Mouse (Mus musculus) ES-E14 (cell line): ENCODE data around the gene Ccn2. TPM values are rescaled to one million over a fixed set of nuclear protein-coding genes. Genes with fewer than 3 reads are reported as not detected.
A peak's percentile ranks its signal among the peaks of the same experiment; 100 is the strongest.

Experiments used
- DNase-seq: peaks from one replicate; pipeline ENCODE4 v3.0.0-alpha.2; 2013; ENCODE audit warnings: low read depth, low spot score
- H3K27ac ChIP-seq: 2 replicates; pipeline ENCODE4 v1.5.1; 2012; ENCODE audit warnings: low read depth, mild to moderate bottlenecking, low read length, moderate library complexity, mixed read lengths; ENCODE audit not compliant: poor library complexity, insufficient read depth, severe bottlenecking
- H3K36me3 ChIP-seq: 2 replicates; pipeline ENCODE4 v1.6.1; 2012; ENCODE audit warnings: mild to moderate bottlenecking, low read length, moderate library complexity, mixed read lengths; ENCODE audit not compliant: control insufficient read depth, poor library complexity, insufficient read depth, severe bottlenecking
- H3K4me1 ChIP-seq, 2 experiments: fragments of 150-350 bp in 1 of 2; sonication (generic) in 1 of 2; 2 replicates each; pipeline ENCODE4 v1.6.1; 2012; ENCODE audit warnings: low read length in 2 of 2, mild to moderate bottlenecking in 1 of 2, mixed read lengths in 1 of 2; ENCODE audit not compliant: control insufficient read depth in 2 of 2, insufficient read depth in 2 of 2, poor library complexity in 1 of 2
- H3K4me3 ChIP-seq, 2 experiments: fragments of 150-350 bp in 1 of 2; sonication (generic) in 1 of 2; 2 replicates each; pipeline ENCODE4 v1.5.1; 2012; ENCODE audit warnings: low read length in 2 of 2, low read depth in 1 of 2, mild to moderate bottlenecking in 1 of 2, mixed read lengths in 1 of 2; ENCODE audit not compliant: insufficient read depth in 1 of 2, poor library complexity in 1 of 2, severe bottlenecking in 1 of 2
- H3K9ac ChIP-seq: 2 replicates; pipeline ENCODE4 v1.6.1; 2012; ENCODE audit warnings: low read depth, mild to moderate bottlenecking, low read length, mixed read lengths; ENCODE audit not compliant: poor library complexity, insufficient read depth, severe bottlenecking
- H3K9me3 ChIP-seq: fragments of 150-350 bp; sonication (generic); 2 replicates; pipeline ENCODE4 v1.6.1; 2012; ENCODE audit warnings: low read depth, mild to moderate bottlenecking, low read length; ENCODE audit not compliant: control insufficient read depth, insufficient read depth
- CHD2 ChIP-seq: IDR thresholded peaks from 2 replicates; pipeline ENCODE4 v1.6.1; 2014; ENCODE audit warnings: mild to moderate bottlenecking, low read depth, low read length, inconsistent platforms
- HCFC1 ChIP-seq: IDR thresholded peaks from 2 replicates; pipeline ENCODE4 v1.6.1; 2012; ENCODE audit warnings: low read length, inconsistent platforms, borderline replicate concordance; ENCODE audit not compliant: insufficient read depth
- MAFK ChIP-seq: IDR thresholded peaks from 2 replicates; pipeline ENCODE4 v1.6.1; 2014; ENCODE audit warnings: mild to moderate bottlenecking, low read depth, low read length, inconsistent platforms; ENCODE audit not compliant: insufficient read depth
- ZC3H11A ChIP-seq: IDR thresholded peaks from 2 replicates; pipeline ENCODE4 v1.6.1; 2012; ENCODE audit warnings: low read depth, mild to moderate bottlenecking, inconsistent platforms, low read length, borderline replicate concordance
- ZNF384 ChIP-seq: IDR thresholded peaks from 2 replicates; pipeline ENCODE4 v1.6.1; 2012; ENCODE audit warnings: low read depth, low read length, inconsistent platforms
- in situ Hi-C, 2 experiments: fragments of 600-800 bp; cut with MboI; formaldehyde crosslinking; loops; one replicate each; pipeline ENCODE4 v1.15.1; 2025; ENCODE audit warnings: low sequenced_read_pairs in 2 of 2, inconsistent platforms in 1 of 2; ENCODE audit not compliant: unreplicated experiment in 2 of 2
- total RNA-seq: library from RNA; depleted of rRNA; stranded (reverse); fragments of 300-350 nt; gene quantifications from 2 replicates; pipeline ENCODE4 v1.2.3, GENCODE M21; 2012; rRNA removed

The Ccn2 gene
- total RNA-seq, result 109 and 147 TPM in 2 replicates

DNA sequence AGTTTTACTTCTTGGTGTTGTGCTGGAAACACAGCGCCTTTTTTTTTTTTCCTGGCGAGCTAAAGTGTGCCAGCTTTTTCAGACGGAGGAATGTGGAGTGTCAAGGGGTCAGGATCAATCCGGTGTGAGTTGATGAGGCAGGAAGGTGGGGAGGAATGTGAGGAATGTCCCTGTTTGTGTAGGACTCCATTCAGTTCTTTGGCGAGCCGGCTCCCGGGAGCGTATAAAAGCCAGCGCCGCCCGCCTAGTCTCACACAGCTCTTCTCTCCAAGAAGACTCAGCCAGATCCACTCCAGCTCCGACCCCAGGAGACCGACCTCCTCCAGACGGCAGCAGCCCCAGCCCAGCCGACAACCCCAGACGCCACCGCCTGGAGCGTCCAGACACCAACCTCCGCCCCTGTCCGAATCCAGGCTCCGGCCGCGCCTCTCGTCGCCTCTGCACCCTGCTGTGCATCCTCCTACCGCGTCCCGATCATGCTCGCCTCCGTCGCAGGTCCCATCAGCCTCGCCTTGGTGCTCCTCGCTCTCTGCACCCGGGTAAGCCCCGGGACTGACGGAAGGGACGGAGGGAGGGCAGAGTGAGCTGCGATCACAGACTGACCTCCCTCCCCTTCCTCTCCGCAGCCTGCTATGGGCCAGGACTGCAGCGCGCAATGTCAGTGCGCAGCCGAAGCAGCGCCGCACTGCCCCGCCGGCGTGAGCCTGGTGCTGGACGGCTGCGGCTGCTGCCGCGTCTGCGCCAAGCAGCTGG is at the start of gene Ccn2:
Gene Ccn2 (plus strand): TSS at position 193 of the 753 bp plus-strand sequence.
- Histone ChIP-seq H3K9ac (peak within 1 kb of the TSS; percentile 73), H3K36me3 (peaks cover 7% of the 10 kb centered on the region), H3K4me3 (peak within 1 kb of the TSS; percentile 70 to 82), H3K4me1 (peaks cover 5 to 11% of the 10 kb centered on the region in 2 experiments; a peak in 3 of 4 replicates), H3K27ac (peak within 1 kb of the TSS; percentile 73), H3K9me3 (no peaks in the 10 kb centered on the region)
- peak; percentile 93 for DNase-seq
- in situ Hi-C loops, result no loop called here
- TF ChIP-seq HCFC1 (no peak; the same call in 1 of the 2 replicates), ZNF384 (peak; percentile 98), MAFK (peak; percentile 23; the same call in 1 of the 2 replicates), ZC3H11A (no peak), CHD2 (peak; percentile 70; the same call in 1 of the 2 replicates)

DNA sequence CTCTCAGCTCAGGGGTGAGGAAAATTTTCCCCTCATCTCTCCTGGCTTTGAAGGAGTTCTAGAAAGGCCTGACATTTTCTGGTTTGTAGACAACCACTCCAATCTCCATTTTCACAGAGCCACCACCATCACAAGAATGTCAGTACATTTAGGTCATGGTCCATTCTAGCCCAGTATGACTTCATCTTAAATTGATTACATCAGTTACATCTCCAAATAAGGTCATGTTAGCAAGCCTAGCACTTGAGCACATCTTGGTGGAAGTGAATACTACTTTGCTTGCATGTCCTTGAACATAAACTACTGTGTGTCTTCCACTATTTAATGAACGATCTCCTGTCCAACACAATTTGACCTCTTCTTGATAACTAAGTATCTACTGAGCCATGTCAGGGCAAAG is 42.4 kb upstream of the Ccn2 start:
- H3K9ac ChIP-seq, result no peak overlapping the region
- no peaks in the 10 kb centered on the region for H3K9me3 ChIP-seq
- no peak for DNase-seq
- peaks cover 0 to 2% of the 10 kb centered on the region in 2 experiments; a peak in 1 of 4 replicates for H3K4me1 ChIP-seq
- H3K4me3 ChIP-seq, result no peak overlapping the region
- TF ChIP-seq ZNF384, result no peak
- TF ChIP-seq ZC3H11A, result no peak
- TF ChIP-seq HCFC1, result no peak
- TF ChIP-seq CHD2, result no peak
- no peak for TF ChIP-seq MAFK
- in situ Hi-C loops, result no loop called here
- no peak overlapping the region for H3K27ac ChIP-seq
- H3K36me3 ChIP-seq, result no peaks in the 10 kb centered on the region

DNA sequence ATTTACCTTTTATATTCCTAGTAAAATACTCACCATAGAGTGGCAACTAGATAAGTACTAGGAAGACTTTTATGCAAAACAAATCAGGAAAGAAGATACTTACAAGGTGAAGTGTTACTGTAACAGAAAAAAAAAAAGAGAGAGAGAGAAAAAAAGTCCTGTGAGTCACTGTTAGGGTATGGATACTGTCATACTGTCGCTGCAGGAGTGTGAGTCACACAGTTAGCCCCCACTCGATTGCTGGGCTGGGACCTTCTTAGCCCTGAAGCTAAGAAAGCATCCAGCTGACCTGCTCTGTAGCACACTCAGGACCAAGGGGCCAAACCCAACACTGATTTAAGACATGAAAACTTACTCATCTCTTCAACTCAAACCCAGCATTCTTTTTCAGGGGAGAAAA is 41.2 kb upstream of the Ccn2 start:
- in situ Hi-C loops, result no loop called here
- Histone ChIP-seq H3K36me3 (no peaks in the 10 kb centered on the region), H3K27ac (no peak overlapping the region), H3K4me3 (no peak overlapping the region), H3K9ac (no peak overlapping the region), H3K9me3 (no peaks in the 10 kb centered on the region), H3K4me1 (peaks cover 0 to 2% of the 10 kb centered on the region in 2 experiments; a peak in 1 of 4 replicates)
- no peak for TF ChIP-seq ZC3H11A
- no peak for TF ChIP-seq CHD2
- TF ChIP-seq ZNF384, result 0 out of 2 replicates have a peak, but pooled peaks have one; percentile 52
- TF ChIP-seq MAFK, result no peak
- DNase-seq, result no peak

DNA sequence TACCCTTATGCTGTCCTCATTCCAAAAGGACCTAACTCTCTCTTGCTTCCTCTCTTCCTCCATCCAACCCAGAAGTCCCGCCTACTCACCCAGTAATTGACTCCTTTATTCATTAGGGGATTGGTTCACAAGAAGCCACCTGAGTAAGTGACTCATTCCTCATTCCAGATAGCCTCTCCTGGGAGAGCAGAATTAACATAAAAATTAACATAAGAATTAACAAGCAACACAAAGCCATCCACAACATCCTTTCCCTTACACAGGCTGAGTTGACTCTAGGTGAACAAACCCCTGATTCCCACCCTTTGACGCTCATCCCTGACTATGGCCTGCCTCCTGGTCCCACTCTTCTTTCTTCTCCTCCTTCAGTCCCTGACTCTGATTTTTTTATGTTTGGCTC is 36.9 kb upstream of the Ccn2 start:
- Histone ChIP-seq H3K9me3 (no peaks in the 10 kb centered on the region), H3K27ac (no peak overlapping the region), H3K9ac (no peak overlapping the region), H3K36me3 (no peaks in the 10 kb centered on the region), H3K4me1 (peaks cover 0 to 2% of the 10 kb centered on the region in 2 experiments; a peak in 1 of 4 replicates), H3K4me3 (no peak overlapping the region)
- DNase-seq, result peak; percentile 38
- in situ Hi-C loops, result no loop called here
- no peak for TF ChIP-seq ZC3H11A
- TF ChIP-seq HCFC1, result no peak
- TF ChIP-seq MAFK, result no peak
- TF ChIP-seq ZNF384, result no peak
- no peak for TF ChIP-seq CHD2
